Mouse (Mus musculus) left cerebral cortex, postnatal 14 days (tissue): Measurements from ENCODE around the gene Epha2. TPM values are rescaled to one million over a fixed set of nuclear protein-coding genes. Genes with fewer than 3 reads are reported as not detected.

Experiments
- DNase-seq, 2 experiments: peaks; one replicate each; pipeline ENCODE4 v3.0.0; 2021 to 2022; ENCODE audit warnings: low spot score in 2 of 2, mixed read lengths in 1 of 2
- intact Hi-C: fragments of 180-260 bp; cut with DNase I; formaldehyde crosslinking; loops from one replicate; pipeline ENCODE4 v1.15.1; 2025
- total RNA-seq, 2 experiments: library from RNA; stranded (reverse); gene quantifications; 2 replicates each; pipeline ENCODE4 v1.2.3; 2021

The Epha2 gene
- total RNA-seq, 2 experiments from 2014 or later, result 2.2 to 2.7 TPM

DNA sequence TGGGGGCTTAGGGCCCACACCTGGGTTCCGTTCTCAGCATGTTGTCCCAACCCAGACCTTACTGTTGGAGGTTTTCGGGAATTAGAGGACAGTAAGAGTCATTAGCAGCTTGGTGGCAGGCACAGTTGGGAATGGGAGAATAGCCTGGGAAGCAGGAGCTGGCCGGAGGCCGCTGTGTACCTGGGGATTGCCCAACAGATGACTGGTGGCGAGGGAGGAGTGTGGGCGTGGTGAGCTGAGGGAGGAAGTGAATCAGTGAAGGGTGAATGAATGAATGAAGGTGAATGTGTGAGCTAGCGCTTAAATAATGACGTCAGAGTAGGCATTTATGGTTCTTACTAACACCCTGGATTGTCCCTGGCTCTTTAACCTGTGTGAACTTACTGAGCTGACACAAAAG, 23.9 kb upstream of the Epha2 start:
- intact Hi-C loops, result no loop called here

GRCm38 (mm10) chr4:141278154-141278553, 22.9 kb upstream of the Epha2 start:
- intact Hi-C loops, result no loop called here
- DNase-seq, result no peak

More for the DNA sequence above, 23.9 kb upstream of the Epha2 start:
- DNase-seq, result no peak

GRCm38 (mm10) chr4:141279327-141279726, 21.7 kb upstream of the Epha2 start:
- intact Hi-C loops, result no loop called here
- no peak for DNase-seq

- no peak for DNase-seq
- intact Hi-C loops, result no loop called here
Observed at GRCm38 (mm10) chr4:141279783-141280182, 21.3 kb upstream of the Epha2 start.

- intact Hi-C loops, result no loop called here
- no peak for DNase-seq
Observed at GRCm38 (mm10) chr4:141280471-141280870, 20.6 kb upstream of the Epha2 start.

DNA sequence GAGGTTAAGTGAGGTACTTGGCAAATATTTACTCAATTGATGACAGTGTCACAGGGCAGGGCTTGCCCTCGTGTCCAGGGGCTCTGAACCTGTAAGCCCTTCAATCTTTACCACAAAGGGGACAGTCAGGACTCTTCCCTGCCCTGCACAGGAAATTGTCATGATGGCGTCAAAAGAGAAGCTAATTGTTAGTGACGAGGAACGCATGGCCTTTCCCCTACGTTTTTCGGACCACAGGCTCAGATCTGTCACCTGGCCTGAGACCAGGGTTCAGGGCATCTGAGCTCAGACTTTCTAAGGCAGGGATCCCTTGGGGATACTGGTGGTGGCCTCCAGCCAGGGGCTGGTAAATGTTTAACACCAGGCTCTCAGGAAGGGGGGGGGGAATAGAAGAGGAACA, 19.9 kb upstream of the Epha2 start:
- intact Hi-C loops, result no loop called here
- no peak for DNase-seq

DNA sequence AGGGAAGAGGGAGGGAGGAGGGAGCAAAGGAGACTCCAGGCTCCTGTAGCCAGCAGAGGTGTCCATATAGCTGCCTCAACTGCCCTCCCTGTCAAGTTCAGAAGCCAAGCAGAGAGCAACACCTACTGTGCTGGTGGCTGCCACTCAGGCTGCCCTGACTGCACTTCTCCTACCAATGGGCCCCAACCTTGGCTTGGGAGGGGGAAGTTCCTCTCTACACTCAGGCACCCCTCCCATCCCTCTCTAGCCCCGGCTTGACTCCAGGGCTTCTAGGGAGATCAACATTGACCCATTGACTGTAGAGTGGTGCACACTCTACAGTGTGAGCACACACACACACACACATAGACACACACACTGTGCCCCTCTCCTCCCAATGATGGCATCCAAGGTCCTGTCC, 19.5 kb upstream of the Epha2 start:
- intact Hi-C loops, result no loop called here

DNA sequence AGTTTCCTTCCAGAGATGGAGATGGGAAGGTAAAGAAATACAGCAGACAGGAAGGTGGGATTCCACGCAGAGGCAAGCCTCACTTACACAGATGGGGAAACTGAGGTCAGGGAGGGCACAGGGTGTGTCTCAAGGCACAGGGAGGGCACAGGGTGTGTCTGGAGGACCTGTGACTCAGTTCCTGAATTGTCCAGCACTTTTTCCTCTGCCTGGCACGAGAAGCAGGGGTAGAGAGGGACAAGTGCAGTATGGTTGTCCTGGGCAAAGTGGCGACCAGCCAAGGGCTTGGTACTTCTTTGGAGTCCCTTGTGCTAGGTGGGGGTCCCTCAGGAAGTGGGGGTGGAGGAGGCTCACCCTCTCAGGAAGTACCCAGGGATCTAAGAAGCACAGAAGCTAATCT, 19.0 kb upstream of the Epha2 start:
- intact Hi-C loops, result no loop called here

More for the DNA sequence above, 19.5 kb upstream of the Epha2 start:
- no peak for DNase-seq

GRCm38 (mm10) chr4:141282623-141283022, 18.4 kb upstream of the Epha2 start:
- no peak for DNase-seq
- intact Hi-C loops, result no loop called here

More for the DNA sequence above, 19.0 kb upstream of the Epha2 start:
- no peak for DNase-seq

DNA sequence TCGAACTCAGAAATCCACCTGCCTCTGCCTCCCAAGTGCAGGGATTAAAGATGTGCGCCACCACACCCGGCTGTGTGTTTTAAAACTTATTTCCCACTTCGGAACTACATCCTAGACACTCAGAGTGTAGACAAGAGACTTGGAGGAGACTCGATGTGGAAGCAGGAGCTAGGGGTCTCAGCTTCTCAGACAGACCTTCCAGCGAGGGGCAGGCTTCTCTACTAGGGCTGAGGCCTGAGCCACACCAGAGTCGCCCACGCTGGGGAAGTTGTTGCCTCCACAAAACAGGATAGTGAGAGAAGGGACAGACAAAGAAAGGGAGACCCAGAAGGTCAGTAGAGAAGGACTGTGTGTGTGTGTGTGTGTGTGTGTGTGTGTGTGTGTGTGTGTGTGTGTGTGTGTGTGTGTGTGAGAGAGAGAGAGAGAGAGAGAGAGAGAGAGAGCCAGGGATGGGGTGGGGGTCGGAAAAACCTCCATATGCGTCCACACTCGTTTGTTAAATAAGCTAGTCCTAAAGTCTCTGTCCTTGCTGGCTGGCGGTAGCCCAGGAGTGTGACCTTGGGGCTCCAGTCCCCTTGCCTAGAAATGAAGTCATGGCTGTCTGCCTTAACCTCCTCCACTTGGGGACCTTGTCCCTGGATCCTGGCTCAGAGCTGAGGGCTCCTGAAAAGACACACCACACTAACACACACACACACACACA, 17.7 kb upstream of the Epha2 start:
- intact Hi-C loops, result no loop called here
- no peak for DNase-seq

DNA sequence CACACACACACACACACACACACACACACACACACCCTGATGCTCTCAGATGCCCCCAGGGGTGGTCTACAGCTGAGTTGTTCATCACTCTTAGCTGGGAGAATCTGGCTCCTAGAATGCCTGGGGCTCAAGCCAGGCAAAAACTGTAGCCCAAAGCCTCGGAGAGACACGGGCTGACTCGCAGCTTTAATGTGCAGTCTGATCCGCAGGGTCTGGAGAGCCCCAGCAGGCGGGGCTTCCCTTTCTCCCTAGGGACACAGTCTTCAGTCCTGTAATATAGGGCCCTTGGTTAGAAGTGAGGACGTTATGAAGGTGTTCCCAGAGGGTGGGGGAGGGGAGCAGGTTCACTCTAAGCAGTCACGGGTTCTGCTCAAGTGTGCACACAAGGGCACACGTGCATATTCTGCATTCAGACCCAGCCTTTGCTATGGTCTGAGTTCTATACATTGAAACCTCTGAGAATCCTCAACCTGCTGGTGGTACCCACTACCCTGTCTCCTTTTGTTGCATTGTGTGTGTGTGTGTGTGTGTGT, 17.1 kb upstream of the Epha2 start:
- intact Hi-C loops, result no loop called here
- no peak for DNase-seq

GRCm38 (mm10) chr4:141284486-141284885, 16.6 kb upstream of the Epha2 start:
- intact Hi-C loops, result no loop called here
- DNase-seq, result no peak

DNA sequence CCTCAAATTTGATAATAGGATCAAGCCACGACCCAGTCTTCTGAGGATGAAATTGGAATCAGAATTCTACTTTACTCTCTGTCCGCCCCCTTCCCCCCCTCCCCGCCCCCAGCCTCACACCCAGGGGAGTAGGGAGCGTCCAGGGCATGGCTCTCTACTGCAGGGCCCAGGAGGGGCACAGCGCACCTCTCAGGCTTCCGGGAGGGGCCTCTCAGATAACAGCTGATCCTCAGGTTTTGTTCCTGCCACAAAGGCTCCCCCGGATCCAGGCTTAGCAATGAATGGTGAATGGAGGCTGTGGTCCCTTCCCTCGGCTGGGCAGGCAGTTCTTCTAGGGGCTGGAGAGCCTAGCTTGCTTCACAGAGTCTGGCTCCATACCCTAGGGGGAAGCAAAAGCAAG, 15.9 kb upstream of the Epha2 start:
- DNase-seq, result no peak
- intact Hi-C loops, result no loop called here

DNA sequence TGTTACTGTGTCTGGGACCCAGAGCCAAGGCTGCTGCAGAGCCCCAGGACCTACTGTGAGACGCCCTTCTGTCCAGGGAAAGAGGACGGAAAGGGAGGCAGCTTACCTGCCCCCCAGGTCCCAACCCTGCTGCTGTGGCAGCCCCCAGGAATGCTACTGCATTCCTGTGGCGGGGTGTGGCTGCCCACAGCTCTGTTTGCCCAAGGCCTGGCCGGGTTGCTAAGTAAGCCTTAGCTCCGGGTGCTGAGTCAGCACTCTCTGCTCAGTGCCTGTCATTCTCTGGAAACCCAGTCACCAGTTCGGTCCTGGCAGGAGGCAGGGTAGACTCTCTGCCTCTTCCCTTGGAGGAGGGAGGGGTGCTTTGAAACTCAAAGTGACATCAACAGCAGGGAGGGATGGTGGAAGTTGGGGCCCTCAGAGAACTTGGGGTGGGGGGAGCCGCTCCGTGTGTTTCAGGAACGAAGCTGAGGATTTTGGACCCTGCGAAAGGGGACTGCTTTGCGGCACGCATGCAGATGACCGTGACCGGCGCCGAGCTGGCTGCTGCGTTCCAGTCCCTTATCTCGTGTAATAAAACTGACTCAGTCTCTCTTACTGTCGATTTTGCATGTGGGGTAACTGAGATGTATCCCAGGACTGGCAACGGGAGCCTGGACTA, 14.1 kb upstream of the Epha2 start:
- intact Hi-C loops, result no loop called here
- no peak for DNase-seq

- DNase-seq, result no peak
- intact Hi-C loops, result no loop called here
Observed at GRCm38 (mm10) chr4:141287518-141288004, 13.5 kb upstream of the Epha2 start.

DNA sequence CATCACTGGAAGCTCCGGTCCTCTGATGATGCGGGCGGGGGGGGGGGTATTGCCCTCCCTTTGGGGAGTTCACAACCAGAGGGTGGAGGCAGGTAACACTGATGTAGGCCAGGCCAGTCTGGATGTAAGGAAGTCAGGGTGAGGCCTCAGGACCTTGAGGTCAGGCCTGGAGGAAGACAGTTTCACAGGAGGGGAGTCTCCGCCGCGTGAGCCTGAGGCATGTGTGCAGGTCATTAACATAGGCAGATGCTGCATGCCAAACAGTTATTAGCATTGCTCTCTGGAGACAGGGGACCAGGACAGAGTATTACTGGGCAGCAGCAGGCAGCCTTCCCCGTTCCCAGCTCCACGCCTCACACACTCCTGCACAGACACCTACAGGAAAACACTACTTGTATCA, 12.9 kb upstream of the Epha2 start:
- intact Hi-C loops, result no loop called here
- no peak for DNase-seq

DNA sequence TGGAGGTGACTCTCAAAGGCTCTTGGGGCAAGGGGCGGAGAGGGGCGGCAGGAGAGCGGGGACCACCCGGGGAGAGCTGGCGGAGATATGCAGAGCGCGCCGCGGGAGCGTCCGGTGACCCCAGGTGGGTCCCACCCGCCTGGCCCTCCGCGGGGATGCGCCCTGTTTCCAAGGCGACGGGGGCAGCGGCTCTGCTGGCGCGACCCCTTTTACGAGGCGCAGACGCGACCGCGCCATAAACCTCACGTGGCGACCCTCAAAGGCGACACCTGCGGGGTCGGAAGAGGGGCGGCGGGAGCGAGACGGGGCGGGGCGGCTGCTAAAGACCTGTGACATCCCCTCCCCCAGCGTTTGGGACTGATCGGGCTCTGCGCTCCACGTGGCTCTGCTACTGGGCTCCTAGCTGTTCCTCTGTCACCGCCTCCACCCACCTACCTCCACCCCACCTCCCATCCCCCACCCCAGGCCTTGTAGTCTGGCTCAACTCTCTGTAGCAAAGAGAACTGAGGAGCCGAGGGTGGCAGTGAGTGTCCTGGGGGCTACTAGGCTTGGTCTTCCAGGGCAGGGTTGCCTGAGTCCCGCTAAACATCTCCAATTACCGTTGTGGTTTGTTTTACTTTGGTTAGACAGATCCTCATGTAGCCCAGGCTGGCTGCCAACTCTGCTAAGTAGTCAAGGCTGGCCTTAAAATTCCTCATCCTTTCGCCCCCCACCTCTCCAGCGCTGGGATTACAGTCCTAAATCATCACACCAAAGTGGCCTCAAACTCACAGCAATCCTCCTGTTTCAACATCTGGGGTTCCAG, 9.3 kb upstream of the Epha2 start:
- intact Hi-C loops, result no loop called here

GRCm38 (mm10) chr4:141295774-141296186, 5.3 kb upstream of the Epha2 start:
- intact Hi-C loops, result no loop called here
- no peak for DNase-seq

More for the DNA sequence above, 9.3 kb upstream of the Epha2 start:
- DNase-seq, result no peak

DNA sequence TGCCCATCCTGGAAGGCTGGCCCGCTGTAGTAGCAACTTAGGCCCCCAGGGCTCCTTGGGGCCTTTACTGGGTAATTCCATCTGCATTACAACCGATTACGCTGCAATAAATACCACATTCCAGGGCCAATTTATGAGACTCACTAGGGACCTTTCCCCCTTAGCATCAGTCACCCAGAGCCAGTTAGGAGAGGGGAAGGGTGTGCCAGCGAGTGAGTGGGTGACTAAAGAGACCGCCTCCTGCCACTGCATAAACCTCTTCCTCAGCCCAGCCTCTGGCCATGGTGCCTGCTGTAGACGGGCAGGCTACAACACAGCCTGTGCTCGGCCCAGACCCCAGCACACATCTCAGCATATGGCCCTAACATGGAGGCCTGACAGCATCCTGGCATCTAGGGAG, 3.1 kb upstream of the Epha2 start:
- intact Hi-C loops, result no loop called here
- DNase-seq, result no peak

DNA sequence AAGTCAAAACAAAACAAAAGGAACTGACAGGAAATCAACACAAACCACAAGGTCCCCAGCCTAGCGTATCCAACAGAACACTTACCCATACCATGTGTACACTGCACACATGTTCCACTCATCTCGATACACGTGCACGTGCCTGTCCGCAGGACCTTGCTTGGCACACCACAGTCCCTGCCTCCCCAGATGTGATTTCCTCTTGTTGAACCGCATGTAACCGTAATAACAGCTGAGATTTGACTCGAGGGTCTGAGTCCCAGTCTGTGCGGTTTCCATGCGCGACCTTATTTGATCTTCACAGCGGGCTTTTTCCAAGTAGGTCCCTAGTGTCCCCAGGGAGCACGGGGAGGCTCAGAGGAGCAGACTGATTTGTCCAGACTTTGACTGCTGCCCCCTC, 1.7 kb upstream of the Epha2 start:
- DNase-seq, result no peak
- intact Hi-C loops, result no loop called here
